ENCODE assay signal across 9 mouse cellular contexts in the genomic region with DNA sequence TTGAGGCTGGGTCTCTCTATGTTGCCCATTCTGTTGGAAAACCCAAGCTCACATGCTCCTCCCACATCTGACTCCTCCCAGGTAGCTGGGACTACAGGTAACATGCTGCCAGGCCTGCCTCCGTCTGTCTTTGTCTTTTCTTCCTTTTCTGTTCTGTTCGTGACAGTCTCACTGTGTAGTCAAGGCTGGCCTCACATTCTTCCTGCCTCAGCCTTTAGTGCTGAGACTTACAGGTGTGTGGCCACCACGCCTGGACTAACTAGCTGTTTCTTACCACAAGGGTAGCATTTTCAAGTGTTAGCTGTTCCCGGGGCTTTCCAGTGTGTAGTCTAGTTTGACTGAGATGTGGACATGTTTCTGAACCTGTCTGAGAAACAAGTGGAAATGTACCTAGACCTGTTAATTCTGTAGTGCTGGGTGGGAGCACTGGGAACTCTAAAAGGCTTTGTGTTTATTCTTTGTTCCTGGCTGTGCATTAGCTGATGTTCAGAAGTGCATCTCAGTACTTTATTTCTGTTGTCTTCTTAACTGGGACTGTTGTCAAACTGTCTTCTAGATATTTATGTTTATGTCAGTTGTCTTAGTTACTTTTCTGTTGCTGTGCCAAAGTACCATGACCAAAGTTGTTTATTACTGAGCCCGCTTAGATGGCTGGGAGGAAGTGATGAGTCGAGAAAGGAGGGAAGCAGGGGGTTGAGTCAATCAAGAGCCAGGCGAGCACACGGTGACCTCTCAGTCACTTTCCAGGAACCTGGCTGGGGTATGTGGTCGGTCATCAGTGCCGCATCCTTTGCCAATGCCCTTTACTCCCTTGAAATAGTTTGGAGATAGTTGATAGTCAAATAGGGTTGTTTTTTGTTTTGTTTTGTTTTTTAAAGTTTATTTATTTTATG. TPM values are rescaled to one million over a fixed set of nuclear protein-coding genes. Genes with fewer than 3 reads are reported as not detected.
DNase-seq lines count a peak whose midpoint lies in the region; ATAC-seq lines count a peak whose summit lies in the region.
"Had no signal": no experiment of that assay in that cellular context is flagged by ENCODE, and none has a peak within 500 bp of the region (broad histone marks: within the 10 kb centered on the region; RNA-seq: fewer than 3 reads in every experiment).

No protein-coding gene starts in this region.

- DNase-seq in heart, adult 18-20 months: peak; percentile 32 to 38
- DNase-seq in midbrain, embryonic 11.5 days (ENCODE audit: low spot score, missing footprints): peak; percentile 59
- DNase-seq in induced T-regulatory cell, adult 2 months (ENCODE audit: low read depth): peak; percentile 83
- no peak for DNase-seq in retina, postnatal 1 day
- DNase-seq in left cerebral cortex, postnatal 25 days (ENCODE audit: low spot score in 2 of 2): no peak

- no peak overlapping the region for H3K4me3 ChIP-seq in heart, embryonic 11.5 days (ENCODE audit: low read depth, low read length)
- no peak overlapping the region for H3K4me3 ChIP-seq in midbrain, embryonic 11.5 days (ENCODE audit: low read depth, low read length)
- no peak overlapping the region for H3K4me3 ChIP-seq in midbrain, embryonic 15.5 days
- H3K4me3 ChIP-seq in stomach, embryonic 15.5 days (replicated peaks): no peak overlapping the region

- H3K4me1 ChIP-seq in heart, embryonic 11.5 days (ENCODE audit: control insufficient read depth, insufficient read depth, low read length): peaks cover 36% of the 10 kb centered on the region
- H3K4me1 ChIP-seq in midbrain, embryonic 11.5 days (ENCODE audit: control insufficient read depth, insufficient read depth, low read length): peaks cover 27% of the 10 kb centered on the region
- peaks cover 24% of the 10 kb centered on the region for H3K4me1 ChIP-seq in midbrain, embryonic 15.5 days
- H3K4me1 ChIP-seq in stomach, embryonic 15.5 days: peaks cover 27% of the 10 kb centered on the region; the same call in 1 of the 2 replicates

- H3K4me2 ChIP-seq in heart, embryonic 11.5 days: no peak overlapping the region
- no peak overlapping the region for H3K4me2 ChIP-seq in midbrain, embryonic 11.5 days
- no peak overlapping the region for H3K4me2 ChIP-seq in midbrain, embryonic 15.5 days
- H3K4me2 ChIP-seq in stomach, embryonic 15.5 days: no peak overlapping the region

- 48% methylated on average over 10 of the region's 10 CpGs for WGBS in heart, embryonic 11.5 days (ENCODE audit: insufficient replicate concordance)
- WGBS in midbrain, embryonic 11.5 days: 52% methylated on average over 10 of the region's 10 CpGs
- WGBS in midbrain, embryonic 15.5 days: 55% methylated on average over 10 of the region's 10 CpGs
- WGBS in stomach, embryonic 15.5 days: 56% methylated on average over 10 of the region's 10 CpGs

- H3K27ac ChIP-seq in heart, embryonic 11.5 days (ENCODE audit: low read depth, low read length): no peak overlapping the region
- no peak overlapping the region for H3K27ac ChIP-seq in midbrain, embryonic 11.5 days (ENCODE audit: low read depth, low read length)
- no peak overlapping the region for H3K27ac ChIP-seq in midbrain, embryonic 15.5 days
- H3K27ac ChIP-seq in stomach, embryonic 15.5 days: peak overlapping the region; percentile 60; the same call in 1 of the 2 replicates

- intact Hi-C loops in left cerebral cortex, postnatal 25 days (cut with DNase I): no loop called here

- no peaks in the 10 kb centered on the region for H3K9me3 ChIP-seq in heart, embryonic 11.5 days (replicated peaks; ENCODE audit: control insufficient read depth, low read length)
- no peaks in the 10 kb centered on the region for H3K9me3 ChIP-seq in midbrain, embryonic 11.5 days (ENCODE audit: control insufficient read depth, low read length)
- no peaks in the 10 kb centered on the region for H3K9me3 ChIP-seq in midbrain, embryonic 15.5 days
- H3K9me3 ChIP-seq in stomach, embryonic 15.5 days: no peaks in the 10 kb centered on the region

- H3K27me3 ChIP-seq in heart, embryonic 11.5 days (ENCODE audit: control insufficient read depth, insufficient read depth, low read length): peaks cover 7% of the 10 kb centered on the region; the same call in 1 of the 2 replicates
- H3K27me3 ChIP-seq in midbrain, embryonic 11.5 days (ENCODE audit: control insufficient read depth, insufficient read depth, low read length): no peaks in the 10 kb centered on the region
- H3K27me3 ChIP-seq in midbrain, embryonic 15.5 days (replicated peaks): no peaks in the 10 kb centered on the region
- H3K27me3 ChIP-seq in stomach, embryonic 15.5 days (replicated peaks): no peaks in the 10 kb centered on the region

- no peak for ATAC-seq in heart, embryonic 11.5 days (replicated peaks; ENCODE audit: insufficient number of reproducible peaks, low FRiP score, low TSS enrichment)
- ATAC-seq in midbrain, embryonic 11.5 days (ENCODE audit: low FRiP score): peak; percentile 4; the same call in 1 of the 2 replicates
- no peak for ATAC-seq in midbrain, embryonic 15.5 days (replicated peaks)
- ATAC-seq in stomach, embryonic 15.5 days (ENCODE audit: insufficient read depth, low FRiP score, low read depth): no peak
- ATAC-seq: hindbrain, postnatal 0 days had no signal

- H3K9ac ChIP-seq in heart, embryonic 11.5 days (ENCODE audit: low read depth, low read length): no peak overlapping the region
- no peak overlapping the region for H3K9ac ChIP-seq in midbrain, embryonic 11.5 days (ENCODE audit: low read length)
- no peak overlapping the region for H3K9ac ChIP-seq in midbrain, embryonic 15.5 days
- no peak overlapping the region for H3K9ac ChIP-seq in stomach, embryonic 15.5 days

- H3K36me3 ChIP-seq in heart, embryonic 11.5 days (ENCODE audit: control insufficient read depth, insufficient read depth, low read length): no peaks in the 10 kb centered on the region
- H3K36me3 ChIP-seq in midbrain, embryonic 11.5 days (ENCODE audit: control insufficient read depth, insufficient read depth, low read length): no peaks in the 10 kb centered on the region
- no peaks in the 10 kb centered on the region; the same call in 1 of the 2 replicates for H3K36me3 ChIP-seq in midbrain, embryonic 15.5 days (replicated peaks)
- H3K36me3 ChIP-seq in stomach, embryonic 15.5 days: no peaks in the 10 kb centered on the region

RNA-seq across cellular contexts. Expression of a gene that starts 18.9 kb away (rescaled TPM):
- 10 to 100 TPM; 81.6 to 88.8 TPM for total RNA-seq in heart, adult 18-20 months (2021)
- 13.0 and 18.5 TPM in 2 replicates for polyA plus RNA-seq in heart, embryonic 11.5 days (2014; fragmentation: Nextera tagmentation; extraction: Ambion mirVana)
- 25.6 and 30.7 TPM in 2 replicates for polyA plus RNA-seq in midbrain, embryonic 11.5 days (2014; fragmentation: Nextera tagmentation; extraction: Ambion mirVana)
- 41.7 and 41.8 TPM in 2 replicates for polyA plus RNA-seq in midbrain, embryonic 15.5 days (2015; fragmentation: Nextera tagmentation; extraction: Ambion mirVana)
- 17.0 and 28.7 TPM in 2 replicates for polyA plus RNA-seq in stomach, embryonic 15.5 days (2015; fragmentation: Nextera tagmentation; extraction: Ambion mirVana)
- 100 to 1,000 TPM; 234 to 245 TPM for total RNA-seq in left cerebral cortex, postnatal 25 days (2021)

RNA-seq across cellular contexts. Expression of a gene that starts 28.7 kb away (rescaled TPM):
- total RNA-seq in heart, adult 18-20 months (2021): 10 to 100 TPM; 40.6 to 41.8 TPM
- polyA plus RNA-seq in heart, embryonic 11.5 days (2014; fragmentation: Nextera tagmentation; extraction: Ambion mirVana): 209 and 212 TPM in 2 replicates
- 405 and 408 TPM in 2 replicates for polyA plus RNA-seq in midbrain, embryonic 11.5 days (2014; fragmentation: Nextera tagmentation; extraction: Ambion mirVana)
- polyA plus RNA-seq in midbrain, embryonic 15.5 days (2015; fragmentation: Nextera tagmentation; extraction: Ambion mirVana): 92.3 and 96.8 TPM in 2 replicates
- polyA plus RNA-seq in stomach, embryonic 15.5 days (2015; fragmentation: Nextera tagmentation; extraction: Ambion mirVana): 244 and 254 TPM in 2 replicates
- 10 to 100 TPM; 49.1 to 51.8 TPM for total RNA-seq in left cerebral cortex, postnatal 25 days (2021)

RNA-seq across cellular contexts. Expression of a gene that starts 34.2 kb away (rescaled TPM):
- 10 to 100 TPM; 24.7 to 26.9 TPM for total RNA-seq in heart, adult 18-20 months (2021)
- 42.1 and 44.2 TPM in 2 replicates for polyA plus RNA-seq in heart, embryonic 11.5 days (2014; fragmentation: Nextera tagmentation; extraction: Ambion mirVana)
- polyA plus RNA-seq in midbrain, embryonic 11.5 days (2014; fragmentation: Nextera tagmentation; extraction: Ambion mirVana): 54.2 and 57.1 TPM in 2 replicates
- 42.9 and 48.0 TPM in 2 replicates for polyA plus RNA-seq in midbrain, embryonic 15.5 days (2015; fragmentation: Nextera tagmentation; extraction: Ambion mirVana)
- 40.6 and 41.9 TPM in 2 replicates for polyA plus RNA-seq in stomach, embryonic 15.5 days (2015; fragmentation: Nextera tagmentation; extraction: Ambion mirVana)
- total RNA-seq in left cerebral cortex, postnatal 25 days (2021): 10 to 100 TPM; 32.1 TPM

Comparison
In these comparisons a context has a peak if more than half of its experiments do, and no peak if none do; other contexts are left out.
1. DNase-seq: peak in heart, adult 18-20 months (2 of 2), midbrain, embryonic 11.5 days (single experiment) and induced T-regulatory cell, adult 2 months (single experiment); none in retina, postnatal 1 day (single experiment) and left cerebral cortex, postnatal 25 days (0 of 2).